Mouse (Mus musculus): ENCODE results near the gene Ogdh.
"Not testable (repeated sequence)": the region's sequence is repeated elsewhere in the genome, so short reads cannot be mapped to it uniquely, and the experiment has no call there.

Ogdh gene

GRCm38 (mm10) chr11:6365885-6366284 lies 74.5 kb downstream of the Ogdh start:
- peak; percentile 43 for DNase-seq (ENCODE audit: low read depth, low spot score)

DNA sequence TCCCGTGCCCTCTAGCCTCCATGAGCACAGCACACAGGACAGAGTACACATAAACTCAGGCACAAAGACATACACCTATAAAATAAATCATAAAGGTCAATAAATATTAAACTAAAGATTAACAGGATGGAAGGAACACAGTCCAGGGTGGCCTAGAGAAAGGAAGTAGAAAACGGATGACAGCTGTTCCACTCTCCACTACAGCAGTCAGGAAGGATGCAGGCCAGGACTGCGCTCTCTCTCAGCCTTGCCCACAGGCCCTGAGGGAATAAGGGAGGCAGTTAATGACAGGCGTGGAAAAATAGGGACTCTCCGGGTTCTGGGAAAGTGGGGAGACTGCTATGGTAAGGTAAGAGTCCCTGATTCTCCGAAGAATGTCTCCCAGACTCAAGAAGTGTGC lies 75.0 kb downstream of the Ogdh start:
- DNase-seq (ENCODE audit: low read depth, low spot score): no peak

GRCm38 (mm10) chr11:6367156-6367555 lies 75.7 kb downstream of the Ogdh start:
- DNase-seq (ENCODE audit: low read depth, low spot score): no peak

- DNase-seq (ENCODE audit: low read depth, low spot score): not testable (repeated sequence)
Measured at GRCm38 (mm10) chr11:6367986-6368385, 76.6 kb downstream of the Ogdh start.

DNA sequence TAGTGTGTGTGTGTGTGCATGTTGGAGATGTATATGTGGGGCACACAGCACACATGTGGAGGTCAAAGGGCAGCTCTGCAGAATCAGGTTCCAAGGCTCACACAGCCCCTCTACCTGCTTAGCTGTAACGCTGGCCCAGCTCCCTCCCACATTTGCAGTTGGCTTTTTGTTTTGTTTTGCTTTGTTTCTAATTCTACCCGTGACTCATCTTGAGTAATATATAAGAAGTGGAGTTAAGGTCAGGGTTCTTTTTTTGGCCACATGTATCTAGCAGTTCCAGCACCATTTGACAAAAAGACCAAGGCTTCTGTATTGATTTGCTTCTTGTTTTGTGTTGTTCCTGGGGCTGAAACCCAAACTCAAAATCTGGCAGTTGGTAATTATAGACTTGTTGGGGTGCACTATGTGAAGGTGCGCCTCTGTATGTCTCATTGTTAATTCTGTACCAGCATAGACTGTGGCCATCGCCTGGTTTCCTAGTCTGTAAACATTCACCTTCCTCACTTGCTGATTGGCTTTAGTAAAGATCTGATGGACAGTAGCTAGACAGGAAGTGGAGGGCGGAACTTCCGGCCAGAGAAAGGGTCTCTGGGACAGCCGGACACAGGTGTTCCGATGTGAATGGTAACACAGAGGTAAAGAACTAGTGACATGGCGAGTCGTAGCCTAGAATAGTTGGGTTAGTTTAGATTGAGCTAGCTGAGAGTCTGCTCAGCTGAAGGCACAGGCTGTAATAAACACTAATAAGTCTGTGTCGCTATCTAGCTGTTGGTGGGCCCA lies 80.1 kb downstream of the Ogdh start:
- no peak for DNase-seq (ENCODE audit: low read depth, low spot score)

GRCm38 (mm10) chr11:6372784-6373183 lies 81.4 kb downstream of the Ogdh start:
- no peak for DNase-seq (ENCODE audit: low read depth, low spot score)

DNA sequence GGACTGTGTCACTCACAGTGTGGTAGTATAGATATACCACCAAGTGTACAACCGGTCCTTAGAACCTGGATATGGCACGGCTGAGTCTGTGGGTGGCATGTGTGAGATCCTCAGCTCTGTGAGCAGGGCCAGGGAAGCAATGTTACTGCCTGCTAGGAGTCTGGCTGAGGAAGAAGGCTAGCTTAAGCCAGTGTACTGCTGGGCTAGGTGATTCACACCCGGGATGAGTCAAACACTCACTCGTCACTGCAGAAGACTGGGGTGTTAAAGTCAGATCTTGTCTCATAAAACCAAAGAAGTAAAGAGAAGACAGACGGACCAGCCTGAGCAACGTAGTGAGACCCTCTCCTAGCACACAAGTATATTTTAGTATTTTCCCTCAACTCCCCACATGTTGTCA lies 89.5 kb downstream of the Ogdh start:
- no peak for DNase-seq (ENCODE audit: low read depth, low spot score)

GRCm38 (mm10) chr11:6388126-6388725 lies 96.8 kb downstream of the Ogdh start:
- no peak for DNase-seq (ENCODE audit: low read depth, low spot score)

DNA sequence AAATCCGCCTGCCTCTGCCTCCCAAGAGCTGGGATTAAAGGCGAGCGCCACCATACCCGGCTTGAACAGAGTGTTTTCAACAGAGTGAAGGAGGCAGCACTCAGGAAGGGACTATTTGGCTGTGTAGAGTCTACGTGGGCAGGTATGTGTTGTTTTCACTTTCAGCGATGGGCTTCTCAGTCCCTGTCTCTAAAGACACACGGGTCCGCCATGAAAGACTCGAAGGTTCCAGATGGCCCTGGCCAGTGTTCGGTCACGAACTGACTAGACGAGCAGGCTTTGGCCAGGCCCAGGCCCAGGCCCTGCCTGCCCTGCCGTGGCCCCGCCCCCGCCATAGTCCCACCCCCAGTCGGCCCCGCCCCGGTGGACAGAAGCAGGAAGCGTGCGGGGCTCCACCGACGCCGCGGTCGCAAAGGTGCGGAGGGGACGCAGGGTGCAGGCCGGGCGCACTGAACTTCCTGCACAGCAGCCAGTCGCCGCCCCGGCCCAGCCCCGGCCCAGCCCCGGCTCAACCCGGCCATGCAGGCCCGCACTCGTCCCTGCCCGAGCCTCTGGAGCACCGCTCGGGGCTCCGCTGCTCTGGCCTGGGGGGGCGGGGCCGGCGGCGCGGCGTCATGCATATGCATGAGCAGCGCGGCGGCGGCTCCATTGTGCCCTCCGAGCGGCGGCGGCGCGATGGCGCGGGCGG lies 97.4 kb downstream of the Ogdh start, which contains the start of gene Zmiz2:
TSS of gene Zmiz2 (plus strand) at position 349 of the 688 bp plus-strand sequence.
- DNase-seq (ENCODE audit: low read depth, low spot score): peak; percentile 79

- DNase-seq (ENCODE audit: low read depth, low spot score): no peak
Measured at GRCm38 (mm10) chr11:6389483-6389921, 98.1 kb downstream of the Ogdh start.

DNA sequence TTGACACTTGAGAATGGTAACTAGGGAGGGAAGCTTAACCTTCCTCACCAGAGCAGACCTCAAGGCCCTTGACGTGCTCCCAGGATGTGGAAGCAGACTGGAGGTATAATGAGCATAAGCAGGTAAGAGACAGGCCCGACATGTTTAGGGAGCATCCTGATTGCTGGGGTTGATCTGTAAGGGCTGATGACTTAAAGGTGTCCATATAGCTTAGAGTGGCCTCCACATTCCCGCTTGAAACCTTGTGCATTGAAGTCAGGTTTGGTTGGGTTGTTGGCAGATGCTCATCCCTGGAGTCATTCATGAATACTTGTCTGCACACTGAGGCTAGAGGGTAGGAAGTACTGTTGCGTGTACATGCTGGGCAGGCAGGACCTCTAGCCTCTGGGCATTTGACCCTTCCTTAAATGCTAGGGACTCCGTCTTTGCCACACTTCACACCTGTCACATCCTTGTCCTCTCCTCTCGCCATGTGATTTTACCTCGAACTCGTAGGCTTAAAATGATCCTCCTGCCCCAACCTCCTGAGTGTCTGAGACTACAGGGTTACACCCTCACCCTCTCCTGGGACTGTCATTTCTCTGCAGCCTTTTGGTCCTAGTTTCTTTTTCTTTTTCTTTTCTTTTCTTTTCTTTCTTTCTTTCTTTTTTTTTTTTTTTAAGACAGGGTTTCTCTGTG lies 99.1 kb downstream of the Ogdh start:
- DNase-seq (ENCODE audit: low read depth, low spot score): no peak

DNA sequence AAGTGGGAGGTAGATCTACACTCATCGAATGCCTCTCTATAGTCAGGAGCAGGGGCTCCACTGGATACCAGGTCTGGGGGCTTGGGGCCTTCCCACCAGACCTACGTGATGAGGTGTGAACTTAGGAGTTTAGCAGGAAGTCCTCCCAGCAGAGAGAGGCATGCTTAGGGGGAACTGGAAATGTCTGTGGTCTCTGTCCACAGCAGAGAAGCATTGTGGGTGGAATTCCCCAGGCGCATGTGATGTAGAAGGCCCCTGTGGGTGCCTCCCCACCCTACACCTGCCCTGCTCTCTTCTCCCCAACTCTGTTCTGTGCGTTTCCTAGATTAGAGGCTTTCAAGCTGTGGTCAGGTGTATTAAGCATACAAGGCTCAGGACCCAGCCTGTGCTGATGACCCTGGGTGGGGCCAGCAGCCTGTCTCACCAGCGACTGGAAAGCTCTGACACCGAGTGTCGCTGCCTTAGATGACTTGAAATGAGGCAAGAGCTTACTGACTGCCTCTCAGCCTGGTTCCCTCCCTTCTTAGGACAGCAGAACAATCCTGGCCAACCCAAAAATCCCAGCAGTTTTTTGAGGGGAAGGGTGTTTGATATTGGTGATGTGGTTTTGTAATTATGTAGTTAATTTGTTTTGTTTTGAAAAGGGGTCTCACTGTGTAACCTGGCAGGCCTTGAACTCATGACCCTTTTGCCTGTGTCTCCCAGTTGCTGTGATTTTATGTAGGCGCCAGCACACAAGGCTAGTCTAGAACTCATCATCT lies 100.3 kb downstream of the Ogdh start:
- no peak for DNase-seq (ENCODE audit: low read depth, low spot score)

DNA sequence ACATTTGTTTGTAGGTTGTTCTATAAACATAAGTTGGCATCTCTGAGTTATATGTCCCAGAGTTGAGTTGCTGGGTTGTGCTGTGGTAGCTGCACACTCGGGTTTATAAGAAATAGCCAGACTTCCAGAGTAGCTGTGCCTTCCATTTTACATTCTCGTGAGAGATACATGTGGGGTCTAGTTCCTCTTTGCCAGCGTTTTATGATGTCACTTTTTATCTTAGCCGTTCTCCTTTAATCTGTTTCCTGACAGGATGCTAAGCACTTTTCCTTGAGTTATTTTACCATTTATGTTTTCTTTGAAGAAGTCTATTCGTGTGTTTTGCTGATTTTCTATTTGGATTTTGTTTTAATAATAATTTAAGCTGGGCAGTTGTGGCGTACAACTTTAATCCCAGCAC lies 101.4 kb downstream of the Ogdh start:
- DNase-seq (ENCODE audit: low read depth, low spot score): no peak

GRCm38 (mm10) chr11:6393866-6394265 lies 102.4 kb downstream of the Ogdh start:
- no peak for DNase-seq (ENCODE audit: low read depth, low spot score)

- DNase-seq (ENCODE audit: low read depth, low spot score): no peak
Measured at GRCm38 (mm10) chr11:6395565-6395964, 104.1 kb downstream of the Ogdh start.

DNA sequence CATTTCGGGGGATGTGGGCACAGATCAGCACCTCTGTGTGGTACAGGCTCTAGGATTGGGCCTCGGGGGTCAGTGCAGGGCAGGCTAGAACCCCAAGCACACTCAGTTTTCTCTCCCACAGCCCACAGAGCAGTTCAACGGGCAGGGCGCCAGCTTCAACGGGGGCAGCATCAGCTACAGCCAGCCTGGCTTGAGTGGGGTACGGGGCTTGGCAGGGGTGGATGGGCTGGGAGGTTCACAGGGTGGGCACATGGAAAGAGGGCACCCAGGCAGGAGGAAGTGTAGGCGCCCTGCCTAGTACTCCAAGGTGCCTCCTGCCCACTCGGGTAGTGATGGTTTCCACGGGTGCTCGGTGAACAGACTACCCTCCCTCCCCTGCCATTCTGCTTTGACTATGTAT lies 106.7 kb downstream of the Ogdh start:
- no peak for DNase-seq (ENCODE audit: low read depth, low spot score)

- DNase-seq (ENCODE audit: low read depth, low spot score): no peak
Measured at GRCm38 (mm10) chr11:6402515-6403510, 111.4 kb downstream of the Ogdh start.

- no peak for DNase-seq (ENCODE audit: low read depth, low spot score)
Measured at GRCm38 (mm10) chr11:6403830-6404405, 112.5 kb downstream of the Ogdh start.

- no peak for DNase-seq (ENCODE audit: low read depth, low spot score)
Measured at GRCm38 (mm10) chr11:6404699-6405566, 113.5 kb downstream of the Ogdh start.
